Mouse (Mus musculus) layer of hippocampus, postnatal 10 days (tissue): ENCODE measurements around the gene Hmgcll1. TPM values are rescaled to one million over a fixed set of nuclear protein-coding genes. Genes with fewer than 3 reads are reported as not detected.

Experiments used
- total RNA-seq, 2 experiments: library from RNA; stranded (reverse); gene quantifications; 2 replicates each; pipeline ENCODE4 v1.2.3; 2021

The Hmgcll1 gene
- total RNA-seq, 2 experiments from 2014 or later = 15.3 to 16.9 TPM

Other genes with a start within 250 kb of the Hmgcll1 start
- 1 to 10 TPM; 1.7 to 2.0 TPM for gene Bmp5, start 239.5 kb upstream of the Hmgcll1 start, total RNA-seq
- gene Gfral, start 198.8 kb downstream of the Hmgcll1 start, total RNA-seq = not detected